Mouse (Mus musculus): ENCODE results near the gene Anxa6. TPM values are rescaled to one million over a fixed set of nuclear protein-coding genes. Genes with fewer than 3 reads are reported as not detected.

Gene Anxa6
- polyA plus RNA-seq, 1 experiment, result 93.8 TPM

GRCm38 (mm10) chr11:54985086-54985485 is 48.2 kb downstream of the Anxa6 start:
- TF ChIP-seq CTCF (IDR thresholded peaks at IDR 0.05; ENCODE audit: extremely low read depth, insufficient read depth, low read length) (no peak), POLR2A (IDR thresholded peaks at IDR 0.05; ENCODE audit: extremely low read depth, insufficient read depth, low read length) (no peak)
- no peak overlapping the region for H3K27ac ChIP-seq (ENCODE audit: insufficient read depth, low read length)
- H3K4me3 ChIP-seq (ENCODE audit: insufficient read depth, low read length), result no peak overlapping the region
- peaks cover 2% of the 10 kb centered on the region; the same call in 1 of the 2 replicates for H3K4me1 ChIP-seq (ENCODE audit: control insufficient read depth, insufficient read depth, low read length)

GRCm38 (mm10) chr11:54984581-54984980 is 48.7 kb downstream of the Anxa6 start:
- Histone ChIP-seq H3K4me3 (ENCODE audit: insufficient read depth, low read length) (no peak overlapping the region), H3K4me1 (ENCODE audit: control insufficient read depth, insufficient read depth, low read length) (peaks cover 2% of the 10 kb centered on the region; the same call in 1 of the 2 replicates), H3K27ac (ENCODE audit: insufficient read depth, low read length) (no peak overlapping the region)
- no peak for TF ChIP-seq CTCF (IDR thresholded peaks at IDR 0.05; ENCODE audit: extremely low read depth, insufficient read depth, low read length)
- TF ChIP-seq POLR2A (IDR thresholded peaks at IDR 0.05; ENCODE audit: extremely low read depth, insufficient read depth, low read length), result no peak

- H3K4me1 ChIP-seq (ENCODE audit: control insufficient read depth, insufficient read depth, low read length), result peaks cover 2% of the 10 kb centered on the region; the same call in 1 of the 2 replicates
- TF ChIP-seq POLR2A (IDR thresholded peaks at IDR 0.05; ENCODE audit: extremely low read depth, insufficient read depth, low read length), result no peak
- peak; percentile 52 for TF ChIP-seq CTCF (IDR thresholded peaks at IDR 0.05; ENCODE audit: extremely low read depth, insufficient read depth, low read length)
- no peak overlapping the region for H3K27ac ChIP-seq (ENCODE audit: insufficient read depth, low read length)
- H3K4me3 ChIP-seq (ENCODE audit: insufficient read depth, low read length), result no peak overlapping the region
Measured at GRCm38 (mm10) chr11:54984085-54984484, 49.2 kb downstream of the Anxa6 start.

- H3K4me1 ChIP-seq (ENCODE audit: control insufficient read depth, insufficient read depth, low read length), result peaks cover 2% of the 10 kb centered on the region; the same call in 1 of the 2 replicates
Measured at GRCm38 (mm10) chr11:54982520-54982919, 50.7 kb downstream of the Anxa6 start.

GRCm38 (mm10) chr11:54981630-54982029 is 51.6 kb downstream of the Anxa6 start:
- Histone ChIP-seq H3K27ac (ENCODE audit: insufficient read depth, low read length) (no peak overlapping the region), H3K4me3 (ENCODE audit: insufficient read depth, low read length) (no peak overlapping the region), H3K4me1 (ENCODE audit: control insufficient read depth, insufficient read depth, low read length) (peaks cover 2% of the 10 kb centered on the region; the same call in 1 of the 2 replicates)
- TF ChIP-seq POLR2A (IDR thresholded peaks at IDR 0.05; ENCODE audit: extremely low read depth, insufficient read depth, low read length), result no peak
- TF ChIP-seq CTCF (IDR thresholded peaks at IDR 0.05; ENCODE audit: extremely low read depth, insufficient read depth, low read length), result no peak

More at GRCm38 (mm10) chr11:54982520-54982919, 50.7 kb downstream of the Anxa6 start:
- Histone ChIP-seq H3K4me3 (ENCODE audit: insufficient read depth, low read length) (no peak overlapping the region), H3K27ac (ENCODE audit: insufficient read depth, low read length) (no peak overlapping the region)
- TF ChIP-seq CTCF (IDR thresholded peaks at IDR 0.05; ENCODE audit: extremely low read depth, insufficient read depth, low read length) (no peak), POLR2A (IDR thresholded peaks at IDR 0.05; ENCODE audit: extremely low read depth, insufficient read depth, low read length) (no peak)

- TF ChIP-seq POLR2A (IDR thresholded peaks at IDR 0.05; ENCODE audit: extremely low read depth, insufficient read depth, low read length), result no peak
- TF ChIP-seq CTCF (IDR thresholded peaks at IDR 0.05; ENCODE audit: extremely low read depth, insufficient read depth, low read length), result no peak
- Histone ChIP-seq H3K27ac (ENCODE audit: insufficient read depth, low read length) (no peak overlapping the region), H3K4me1 (ENCODE audit: control insufficient read depth, insufficient read depth, low read length) (no peaks in the 10 kb centered on the region), H3K4me3 (ENCODE audit: insufficient read depth, low read length) (no peak overlapping the region)
Measured at GRCm38 (mm10) chr11:54977385-54977937, 55.8 kb downstream of the Anxa6 start.

- Histone ChIP-seq H3K27ac (ENCODE audit: insufficient read depth, low read length) (no peak overlapping the region), H3K4me1 (ENCODE audit: control insufficient read depth, insufficient read depth, low read length) (no peaks in the 10 kb centered on the region)
Measured at GRCm38 (mm10) chr11:54976351-54976750, 56.9 kb downstream of the Anxa6 start.

GRCm38 (mm10) chr11:54975756-54976155 is 57.5 kb downstream of the Anxa6 start:
- TF ChIP-seq CTCF (IDR thresholded peaks at IDR 0.05; ENCODE audit: extremely low read depth, insufficient read depth, low read length) (no peak), POLR2A (IDR thresholded peaks at IDR 0.05; ENCODE audit: extremely low read depth, insufficient read depth, low read length) (no peak)
- H3K4me3 ChIP-seq (ENCODE audit: insufficient read depth, low read length), result no peak overlapping the region
- H3K4me1 ChIP-seq (ENCODE audit: control insufficient read depth, insufficient read depth, low read length), result no peaks in the 10 kb centered on the region
- H3K27ac ChIP-seq (ENCODE audit: insufficient read depth, low read length), result no peak overlapping the region

More at GRCm38 (mm10) chr11:54976351-54976750, 56.9 kb downstream of the Anxa6 start:
- H3K4me3 ChIP-seq (ENCODE audit: insufficient read depth, low read length), result no peak overlapping the region
- no peak for TF ChIP-seq CTCF (IDR thresholded peaks at IDR 0.05; ENCODE audit: extremely low read depth, insufficient read depth, low read length)
- TF ChIP-seq POLR2A (IDR thresholded peaks at IDR 0.05; ENCODE audit: extremely low read depth, insufficient read depth, low read length), result no peak

GRCm38 (mm10) chr11:54975340-54975739 is 57.9 kb downstream of the Anxa6 start:
- Histone ChIP-seq H3K4me3 (ENCODE audit: insufficient read depth, low read length) (no peak overlapping the region), H3K4me1 (ENCODE audit: control insufficient read depth, insufficient read depth, low read length) (no peaks in the 10 kb centered on the region), H3K27ac (ENCODE audit: insufficient read depth, low read length) (no peak overlapping the region)
- TF ChIP-seq POLR2A (IDR thresholded peaks at IDR 0.05; ENCODE audit: extremely low read depth, insufficient read depth, low read length), result no peak
- TF ChIP-seq CTCF (IDR thresholded peaks at IDR 0.05; ENCODE audit: extremely low read depth, insufficient read depth, low read length), result no peak

GRCm38 (mm10) chr11:54974639-54975038 is 58.6 kb downstream of the Anxa6 start:
- Histone ChIP-seq H3K4me3 (ENCODE audit: insufficient read depth, low read length) (no peak overlapping the region), H3K27ac (ENCODE audit: insufficient read depth, low read length) (no peak overlapping the region), H3K4me1 (ENCODE audit: control insufficient read depth, insufficient read depth, low read length) (no peaks in the 10 kb centered on the region)
- TF ChIP-seq POLR2A (IDR thresholded peaks at IDR 0.05; ENCODE audit: extremely low read depth, insufficient read depth, low read length) (no peak), CTCF (IDR thresholded peaks at IDR 0.05; ENCODE audit: extremely low read depth, insufficient read depth, low read length) (no peak)
